Mouse (Mus musculus): ENCODE data around the gene Zic5. TPM values are rescaled to one million over a fixed set of nuclear protein-coding genes. Genes with fewer than 3 reads are reported as not detected.

The Zic5 gene
- not detected in 2 replicates for polyA plus RNA-seq (2014; fragmentation: Nextera tagmentation; extraction: Ambion mirVana)

- Histone ChIP-seq H3K36me3 (ENCODE audit: control insufficient read depth, insufficient read depth, low read length) (no peaks in the 10 kb centered on the region), H3K9ac (ENCODE audit: low read length) (no peak within 1 kb of the TSS), H3K4me2 (ENCODE audit: low read length) (peak within 1 kb of the TSS; percentile 70), H3K9me3 (ENCODE audit: control insufficient read depth, low read length) (no peaks in the 10 kb centered on the region), H3K4me3 (ENCODE audit: low read depth, low read length) (peak within 1 kb of the TSS; percentile 41), H3K4me1 (replicated peaks; ENCODE audit: control insufficient read depth, insufficient read depth, low read length) (peaks cover 11% of the 10 kb centered on the region; the same call in 1 of the 2 replicates), H3K27ac (ENCODE audit: low read depth) (no peak within 1 kb of the TSS), H3K27me3 (replicated peaks; ENCODE audit: control insufficient read depth, insufficient read depth, low read length) (peaks cover 100% of the 10 kb centered on the region)
- WGBS, result 2% methylated on average over 58 of the region's 62 CpGs
- no peak for ATAC-seq (replicated peaks; ENCODE audit: low FRiP score, low TSS enrichment, low read depth)
- DNase-seq (ENCODE audit: low spot score), result peak; percentile 69
These were observed at the start of gene Zic5 for GRCm38 (mm10) chr14:122464763-122465741. TSS of gene Zic5 (minus strand) at chr14:122465677.

- Histone ChIP-seq H3K9ac (ENCODE audit: low read length) (no peak overlapping the region), H3K27me3 (replicated peaks; ENCODE audit: control insufficient read depth, insufficient read depth, low read length) (no peaks in the 10 kb centered on the region), H3K27ac (ENCODE audit: low read depth) (no peak overlapping the region), H3K4me1 (replicated peaks; ENCODE audit: control insufficient read depth, insufficient read depth, low read length) (no peaks in the 10 kb centered on the region; the same call in 1 of the 2 replicates), H3K4me2 (ENCODE audit: low read length) (no peak overlapping the region), H3K36me3 (ENCODE audit: control insufficient read depth, insufficient read depth, low read length) (no peaks in the 10 kb centered on the region), H3K9me3 (ENCODE audit: control insufficient read depth, low read length) (no peaks in the 10 kb centered on the region), H3K4me3 (ENCODE audit: low read depth, low read length) (no peak overlapping the region)
- DNase-seq (ENCODE audit: low spot score), result peak; percentile 24
- 56% methylated on average over 1 of the region's 1 CpGs for WGBS
- no peak for ATAC-seq (replicated peaks; ENCODE audit: low FRiP score, low TSS enrichment, low read depth)
These were observed 48.1 kb upstream of the Zic5 start for GRCm38 (mm10) chr14:122513511-122514036.

- H3K4me3 ChIP-seq (ENCODE audit: low read depth, low read length), result no peak overlapping the region
- H3K27ac ChIP-seq (ENCODE audit: low read depth), result no peak overlapping the region
- no peaks in the 10 kb centered on the region for H3K36me3 ChIP-seq (ENCODE audit: control insufficient read depth, insufficient read depth, low read length)
- DNase-seq (ENCODE audit: low spot score) (no peak), ATAC-seq (replicated peaks; ENCODE audit: low FRiP score, low TSS enrichment, low read depth) (no peak)
- no peaks in the 10 kb centered on the region for H3K9me3 ChIP-seq (ENCODE audit: control insufficient read depth, low read length)
- H3K27me3 ChIP-seq (replicated peaks; ENCODE audit: control insufficient read depth, insufficient read depth, low read length), result no peaks in the 10 kb centered on the region
- H3K4me1 ChIP-seq (replicated peaks; ENCODE audit: control insufficient read depth, insufficient read depth, low read length), result no peaks in the 10 kb centered on the region; the same call in 1 of the 2 replicates
- no peak overlapping the region for H3K9ac ChIP-seq (ENCODE audit: low read length)
- 52% methylated on average over 3 of the region's 3 CpGs for WGBS
- H3K4me2 ChIP-seq (ENCODE audit: low read length), result no peak overlapping the region
These were observed 46.0 kb upstream of the Zic5 start for GRCm38 (mm10) chr14:122511519-122511918.

GRCm38 (mm10) chr14:122509058-122509457 is 43.6 kb upstream of the Zic5 start:
- H3K4me1 ChIP-seq (replicated peaks; ENCODE audit: control insufficient read depth, insufficient read depth, low read length), result no peaks in the 10 kb centered on the region; the same call in 1 of the 2 replicates
- no peaks in the 10 kb centered on the region for H3K27me3 ChIP-seq (replicated peaks; ENCODE audit: control insufficient read depth, insufficient read depth, low read length)
- ATAC-seq (replicated peaks; ENCODE audit: low FRiP score, low TSS enrichment, low read depth) (no peak), DNase-seq (ENCODE audit: low spot score) (no peak)
- H3K4me2 ChIP-seq (ENCODE audit: low read length), result no peak overlapping the region
- H3K36me3 ChIP-seq (ENCODE audit: control insufficient read depth, insufficient read depth, low read length), result no peaks in the 10 kb centered on the region
- no peak overlapping the region for H3K4me3 ChIP-seq (ENCODE audit: low read depth, low read length)
- H3K9ac ChIP-seq (ENCODE audit: low read length), result no peak overlapping the region
- WGBS, result 25% methylated on average over 2 of the region's 2 CpGs
- H3K9me3 ChIP-seq (ENCODE audit: control insufficient read depth, low read length), result no peaks in the 10 kb centered on the region
- H3K27ac ChIP-seq (ENCODE audit: low read depth), result no peak overlapping the region

GRCm38 (mm10) chr14:122492015-122492414 is 26.5 kb upstream of the Zic5 start:
- no peak overlapping the region for H3K4me2 ChIP-seq (ENCODE audit: low read length)
- H3K9ac ChIP-seq (ENCODE audit: low read length), result no peak overlapping the region
- DNase-seq (ENCODE audit: low spot score) (no peak), ATAC-seq (replicated peaks; ENCODE audit: low FRiP score, low TSS enrichment, low read depth) (no peak)
- peaks cover 5% of the 10 kb centered on the region; the same call in 1 of the 2 replicates for H3K4me1 ChIP-seq (replicated peaks; ENCODE audit: control insufficient read depth, insufficient read depth, low read length)
- no peak overlapping the region for H3K27ac ChIP-seq (ENCODE audit: low read depth)
- peaks cover 66% of the 10 kb centered on the region for H3K27me3 ChIP-seq (replicated peaks; ENCODE audit: control insufficient read depth, insufficient read depth, low read length)
- H3K4me3 ChIP-seq (ENCODE audit: low read depth, low read length), result no peak overlapping the region
- H3K9me3 ChIP-seq (ENCODE audit: control insufficient read depth, low read length), result no peaks in the 10 kb centered on the region
- WGBS, result 81% methylated on average over 1 of the region's 1 CpGs
- H3K36me3 ChIP-seq (ENCODE audit: control insufficient read depth, insufficient read depth, low read length), result no peaks in the 10 kb centered on the region

GRCm38 (mm10) chr14:122491521-122491920 is 26.0 kb upstream of the Zic5 start:
- Histone ChIP-seq H3K9me3 (ENCODE audit: control insufficient read depth, low read length) (no peaks in the 10 kb centered on the region), H3K27ac (ENCODE audit: low read depth) (no peak overlapping the region), H3K4me2 (ENCODE audit: low read length) (no peak overlapping the region), H3K36me3 (ENCODE audit: control insufficient read depth, insufficient read depth, low read length) (no peaks in the 10 kb centered on the region), H3K9ac (ENCODE audit: low read length) (no peak overlapping the region), H3K4me3 (ENCODE audit: low read depth, low read length) (no peak overlapping the region), H3K4me1 (replicated peaks; ENCODE audit: control insufficient read depth, insufficient read depth, low read length) (peaks cover 5% of the 10 kb centered on the region; the same call in 1 of the 2 replicates), H3K27me3 (replicated peaks; ENCODE audit: control insufficient read depth, insufficient read depth, low read length) (peaks cover 71% of the 10 kb centered on the region)
- WGBS, result 77% methylated on average over 6 of the region's 6 CpGs
- no peak for DNase-seq (ENCODE audit: low spot score)
- ATAC-seq (replicated peaks; ENCODE audit: low FRiP score, low TSS enrichment, low read depth), result no peak

GRCm38 (mm10) chr14:122490441-122491328 is 25.2 kb upstream of the Zic5 start, which contains the start of gene Gm10837:
TSS of gene Gm10837 (plus strand) at chr14:122490586.
- Histone ChIP-seq H3K9ac (ENCODE audit: low read length) (no peak within 1 kb of the TSS), H3K4me3 (ENCODE audit: low read depth, low read length) (peak within 1 kb of the TSS; percentile 4; the same call in 1 of the 2 replicates), H3K36me3 (ENCODE audit: control insufficient read depth, insufficient read depth, low read length) (no peaks in the 10 kb centered on the region), H3K9me3 (ENCODE audit: control insufficient read depth, low read length) (no peaks in the 10 kb centered on the region), H3K4me2 (ENCODE audit: low read length) (peak within 1 kb of the TSS; percentile 6; the same call in 1 of the 2 replicates), H3K27me3 (replicated peaks; ENCODE audit: control insufficient read depth, insufficient read depth, low read length) (peaks cover 76% of the 10 kb centered on the region), H3K27ac (ENCODE audit: low read depth) (no peak within 1 kb of the TSS), H3K4me1 (replicated peaks; ENCODE audit: control insufficient read depth, insufficient read depth, low read length) (peaks cover 5% of the 10 kb centered on the region; the same call in 1 of the 2 replicates)
- 2% methylated on average over 47 of the region's 51 CpGs for WGBS
- DNase-seq (ENCODE audit: low spot score), result peak; percentile 61
- ATAC-seq (replicated peaks; ENCODE audit: low FRiP score, low TSS enrichment, low read depth), result peak; percentile 72

Data from intestine, embryonic 14.5 days (tissue).